Mouse (Mus musculus) spleen, adult 2 months (tissue): ENCODE measurements around the gene Spata16.

Experiments
- CTCF ChIP-seq: fragments of 200-500 bp; IDR thresholded peaks from 2 replicates; pipeline ENCODE4 v1.5.1; 2011; ENCODE audit warnings: mild to moderate bottlenecking, inconsistent platforms; ENCODE audit not compliant: insufficient read depth, insufficient read length, insufficient replicate concordance; ENCODE audit errors: extremely low read depth
- POLR2A ChIP-seq: fragments of 200-500 bp; IDR thresholded peaks from 2 replicates; pipeline ENCODE4 v1.6.1; 2011; ENCODE audit warnings: low read depth, low read length, inconsistent platforms

DNA sequence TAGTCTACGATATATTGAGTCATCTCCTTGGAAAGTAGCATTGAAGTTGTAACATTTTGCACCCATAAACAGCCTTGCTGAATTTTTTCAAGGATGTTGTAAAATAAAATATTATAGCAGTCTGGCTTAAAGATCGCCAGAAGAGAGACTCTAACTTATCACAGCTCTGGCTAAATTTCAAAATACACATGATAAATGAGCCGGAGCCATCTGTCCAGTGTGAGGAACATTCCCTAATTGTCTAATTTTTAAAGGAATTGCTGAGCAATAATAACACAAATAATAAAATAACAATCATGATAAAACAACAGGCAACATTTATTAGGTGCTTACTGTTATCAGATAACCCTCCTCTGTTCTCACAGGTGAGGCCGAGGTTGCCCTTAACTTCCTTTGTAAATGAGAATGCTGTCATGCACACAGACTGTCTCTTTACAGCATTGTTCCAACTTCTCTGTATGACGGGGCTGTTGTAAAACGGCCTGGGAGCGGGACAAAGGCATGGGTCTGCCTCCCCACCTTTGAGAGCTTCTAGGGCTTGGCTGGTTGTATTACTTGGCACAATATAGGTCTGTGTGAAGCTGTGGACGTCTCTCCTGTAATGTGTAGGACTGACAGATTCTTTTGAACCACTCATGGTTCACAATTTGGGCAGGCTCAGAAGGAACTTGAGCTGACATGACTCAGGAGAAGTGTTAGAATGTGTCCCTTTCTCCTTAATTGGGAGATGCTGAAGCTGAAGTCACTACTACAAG, 3.1 kb downstream of the Spata16 start:
- TF ChIP-seq POLR2A (no peak), CTCF (no peak)
